Mouse (Mus musculus): Measurements from ENCODE around the gene Mansc1.

Gene Mansc1

GRCm38 (mm10) chr6:134597651-134598229 lies 34.5 kb downstream of the Mansc1 start:
- no peak for DNase-seq (ENCODE audit: low spot score)

GRCm38 (mm10) chr6:134594569-134595442 lies 37.5 kb downstream of the Mansc1 start:
- DNase-seq (ENCODE audit: low spot score): no peak

GRCm38 (mm10) chr6:134591614-134592013 lies 40.7 kb downstream of the Mansc1 start:
- no peak for DNase-seq (ENCODE audit: low spot score)

GRCm38 (mm10) chr6:134586241-134586640 lies 46.0 kb downstream of the Mansc1 start:
- DNase-seq (ENCODE audit: low spot score): no peak

GRCm38 (mm10) chr6:134584616-134585015 lies 47.7 kb downstream of the Mansc1 start:
- DNase-seq (ENCODE audit: low spot score): no peak

GRCm38 (mm10) chr6:134582110-134582509 lies 50.2 kb downstream of the Mansc1 start:
- DNase-seq (ENCODE audit: low spot score): no peak

- DNase-seq (ENCODE audit: low spot score): no peak
These were observed 52.8 kb downstream of the Mansc1 start for GRCm38 (mm10) chr6:134579506-134579905.

GRCm38 (mm10) chr6:134578039-134578438 lies 54.2 kb downstream of the Mansc1 start:
- no peak for DNase-seq (ENCODE audit: low spot score)

- DNase-seq (ENCODE audit: low spot score): no peak
These were observed 57.0 kb downstream of the Mansc1 start for GRCm38 (mm10) chr6:134575288-134575741.

GRCm38 (mm10) chr6:134567986-134568556 lies 64.2 kb downstream of the Mansc1 start:
- no peak for DNase-seq (ENCODE audit: low spot score)

GRCm38 (mm10) chr6:134566818-134567485 lies 65.3 kb downstream of the Mansc1 start, which contains the start of gene Lrp6:
Gene Lrp6, minus strand, starts transcription at chr6:134566965.
- peak; percentile 91 for DNase-seq (ENCODE audit: low spot score)

GRCm38 (mm10) chr6:134566248-134566817 lies 66.0 kb downstream of the Mansc1 start:
- peak; percentile 43 for DNase-seq (ENCODE audit: low spot score)

- no peak for DNase-seq (ENCODE audit: low spot score)
These were observed 66.6 kb downstream of the Mansc1 start for GRCm38 (mm10) chr6:134565606-134566247.

- DNase-seq (ENCODE audit: low spot score): no peak
These were observed 67.7 kb downstream of the Mansc1 start for GRCm38 (mm10) chr6:134564539-134564938.

- no peak for DNase-seq (ENCODE audit: low spot score)
These were observed 72.7 kb downstream of the Mansc1 start for GRCm38 (mm10) chr6:134559635-134560034.

Data from retina, embryonic 14.5 days (tissue).